Mouse (Mus musculus) G1E-ER4 (cell line): ENCODE data around the gene Odc1. TPM values are rescaled to one million over a fixed set of nuclear protein-coding genes. Genes with fewer than 3 reads are reported as not detected.

Experiments
- GATA1 ChIP-seq: IDR thresholded peaks from one replicate; pipeline ENCODE4 v1.8.0; 2012; ENCODE audit warnings: low read length, inconsistent platforms
- polyA plus RNA-seq: library from polyadenylated mRNA; stranded (reverse); fragments of >175 nt; gene quantifications from 2 replicates; pipeline ENCODE4 v1.2.3, GENCODE M21; 2012

Gene Odc1
- 86.5 and 101 TPM in 2 replicates for polyA plus RNA-seq

GRCm38 (mm10) chr12:17544209-17545106 is at the start of gene Odc1:
Gene Odc1 (plus strand): TSS chr12:17544794.
- no peak for TF ChIP-seq GATA1

- no peak for TF ChIP-seq GATA1
Measured at GRCm38 (mm10) chr12:17494809-17495208, 49.8 kb upstream of the Odc1 start.

GRCm38 (mm10) chr12:17495858-17496451 is 48.6 kb upstream of the Odc1 start:
- no peak for TF ChIP-seq GATA1

- no peak for TF ChIP-seq GATA1
Measured at GRCm38 (mm10) chr12:17505620-17506074, 38.9 kb upstream of the Odc1 start.

GRCm38 (mm10) chr12:17506117-17506993 is 38.2 kb upstream of the Odc1 start:
- TF ChIP-seq GATA1, result peak; percentile 78

DNA sequence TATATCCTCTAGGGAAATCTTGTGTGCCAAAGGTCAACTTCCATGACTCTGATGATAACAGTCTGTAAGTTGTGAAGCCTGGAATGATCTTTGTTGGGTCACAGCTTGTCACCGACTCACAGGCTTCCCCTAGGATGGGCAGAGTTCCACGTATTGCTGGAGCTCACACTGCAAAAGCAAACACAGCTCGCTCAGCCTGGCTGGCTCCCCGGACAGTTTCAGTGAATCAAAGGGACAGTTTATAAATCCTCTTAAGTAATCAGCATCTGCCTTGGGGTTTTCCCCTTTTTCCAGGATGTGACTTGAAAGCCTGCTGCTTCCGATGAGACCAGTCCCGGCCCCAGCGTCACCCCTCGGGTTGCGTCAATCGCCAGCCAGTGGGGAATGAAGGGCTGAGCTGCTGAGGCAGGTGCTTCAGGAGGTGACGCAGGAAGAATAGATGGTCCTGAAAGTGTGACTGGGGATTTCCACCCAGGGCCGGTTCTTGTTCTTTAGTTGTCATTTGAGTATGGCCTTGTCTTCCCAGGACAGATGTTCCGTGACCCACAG is 37.5 kb upstream of the Odc1 start:
- TF ChIP-seq GATA1, result no peak

DNA sequence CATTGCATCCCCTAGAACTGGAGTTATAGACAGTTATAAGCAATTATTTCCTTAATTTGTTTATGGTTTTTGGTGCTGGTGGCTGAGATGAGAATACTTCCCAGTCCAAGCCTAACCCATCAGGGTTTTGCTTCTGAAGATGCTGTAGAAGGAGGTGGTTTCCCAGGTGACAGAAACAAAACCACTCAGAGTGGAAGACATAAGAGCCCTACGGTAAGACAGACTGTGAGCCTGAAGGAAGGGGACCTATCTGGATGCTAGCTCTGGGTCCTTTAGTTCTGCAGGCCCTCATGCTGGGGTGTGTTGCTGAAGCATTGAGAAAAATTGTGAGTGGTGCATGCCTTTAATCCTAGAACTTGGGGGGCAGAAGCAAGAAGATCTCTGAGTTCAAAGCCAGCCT is 35.3 kb upstream of the Odc1 start:
- TF ChIP-seq GATA1, result no peak

GRCm38 (mm10) chr12:17510158-17510557 is 34.4 kb upstream of the Odc1 start:
- TF ChIP-seq GATA1, result no peak

GRCm38 (mm10) chr12:17511019-17511418 is 33.6 kb upstream of the Odc1 start:
- TF ChIP-seq GATA1, result no peak

DNA sequence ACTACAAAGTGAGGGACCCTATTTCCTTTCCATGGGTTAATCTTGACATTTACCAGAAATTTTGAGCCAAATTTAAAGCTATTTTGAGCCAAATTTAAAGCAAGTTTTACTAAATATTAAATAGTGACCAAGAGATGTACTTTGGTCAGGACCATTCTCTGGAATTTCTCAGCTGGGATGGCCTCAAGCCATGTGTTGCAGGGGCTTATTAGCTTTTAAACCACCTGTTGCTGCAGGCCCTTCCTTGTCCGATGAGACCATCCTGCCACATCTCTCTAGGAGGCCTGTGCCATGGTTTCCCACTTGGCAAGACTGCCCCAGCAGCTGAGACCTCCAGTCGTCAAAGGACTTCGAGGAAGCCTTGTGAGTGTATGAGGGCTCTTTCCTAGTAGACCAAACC is 15.4 kb upstream of the Odc1 start:
- no peak for TF ChIP-seq GATA1

GRCm38 (mm10) chr12:17529726-17530125 is 14.9 kb upstream of the Odc1 start:
- TF ChIP-seq GATA1, result no peak

GRCm38 (mm10) chr12:17530825-17531224 is 13.8 kb upstream of the Odc1 start:
- no peak for TF ChIP-seq GATA1

DNA sequence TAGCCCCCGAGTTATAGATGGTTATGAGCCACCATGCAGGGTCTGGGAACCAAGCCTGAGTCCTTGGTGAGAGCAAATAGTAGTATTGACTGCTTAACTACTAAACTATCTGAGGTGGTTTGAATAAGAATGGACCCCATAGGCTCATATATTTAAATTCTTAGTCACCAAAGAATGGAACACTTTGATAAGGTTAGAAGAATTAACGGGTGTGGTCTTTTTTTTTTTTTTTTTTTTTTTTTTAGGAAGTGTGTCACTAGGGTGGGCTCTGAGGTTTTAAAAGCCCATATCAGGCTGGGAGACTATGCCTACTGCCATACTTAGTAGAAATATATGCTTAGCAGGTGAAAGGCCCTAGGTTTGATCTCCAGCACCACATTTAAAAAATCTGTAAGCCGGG is 8.4 kb upstream of the Odc1 start:
- no peak for TF ChIP-seq GATA1

- TF ChIP-seq GATA1, result no peak
Measured at GRCm38 (mm10) chr12:17537147-17537546, 7.4 kb upstream of the Odc1 start.

- TF ChIP-seq GATA1, result no peak
Measured at GRCm38 (mm10) chr12:17538087-17538486, 6.5 kb upstream of the Odc1 start.
